Mouse (Mus musculus) E14TG2a.4 (cell line): Measurements from ENCODE around the gene Tdgf1.

Experiments used
- CTCF ChIP-seq: conservative IDR thresholded peaks from 2 replicates; pipeline ENCODE4 v1.5.1; 2014; ENCODE audit warnings: low read length
- NANOG ChIP-seq: IDR thresholded peaks from 2 replicates; pipeline ENCODE4 v1.6.1; 2014; ENCODE audit warnings: borderline replicate concordance, low read length, mixed read lengths
- POU5F1 ChIP-seq: IDR thresholded peaks from 2 replicates; pipeline ENCODE4 v1.6.1; 2014; ENCODE audit warnings: low read length, borderline replicate concordance

DNA sequence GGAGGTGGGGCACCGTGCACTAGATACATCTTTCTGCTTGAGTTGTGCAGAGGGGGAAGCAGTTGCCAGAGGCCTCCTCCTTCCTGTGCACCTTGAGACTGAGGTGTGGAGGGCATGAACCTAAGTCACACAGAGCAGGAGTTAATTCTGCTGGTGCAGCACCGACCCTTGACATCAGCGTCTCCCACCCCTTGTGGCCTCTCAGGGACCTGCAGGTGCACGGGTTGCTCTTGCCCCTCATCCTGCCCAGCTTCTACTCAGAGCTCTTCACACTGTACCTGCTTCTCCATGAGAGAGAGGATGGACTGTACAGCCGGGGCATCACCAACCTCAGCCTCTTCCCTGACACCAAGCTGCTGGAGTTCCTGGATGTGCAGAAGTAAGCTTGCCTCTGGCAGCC lies 50.5 kb downstream of the Tdgf1 start:
- TF ChIP-seq CTCF (peak; percentile 31; the same call in 1 of the 2 replicates), NANOG (no peak), POU5F1 (no peak)
